Comparison of ENCODE assay signal across 8 mouse cellular contexts in genomic region chr1:38628426-38628825, GRCm38 (mm10). TPM values are rescaled to one million over a fixed set of nuclear protein-coding genes. Genes with fewer than 3 reads are reported as not detected.
DNase-seq lines count a peak whose midpoint lies in the region; ATAC-seq and TF ChIP-seq lines count a peak whose summit lies in the region.

No protein-coding gene starts in this region.

- H3K36me3 ChIP-seq in forebrain, embryonic 12.5 days (replicated peaks): no peaks in the 10 kb centered on the region
- no peaks in the 10 kb centered on the region for H3K36me3 ChIP-seq in limb, embryonic 15.5 days
- H3K36me3 ChIP-seq in thymus, adult 2 months (ENCODE audit: control insufficient read depth, insufficient read depth, low read length): no peaks in the 10 kb centered on the region

- peak overlapping the region; percentile 85 for H3K4me2 ChIP-seq in forebrain, embryonic 12.5 days
- H3K4me2 ChIP-seq in limb, embryonic 15.5 days: peak overlapping the region; percentile 74

- peak overlapping the region; percentile 87 for H3K4me3 ChIP-seq in forebrain, embryonic 12.5 days (replicated peaks)
- H3K4me3 ChIP-seq in limb, embryonic 15.5 days: peak overlapping the region; percentile 81
- no peak overlapping the region for H3K4me3 ChIP-seq in thymus, adult 2 months (ENCODE audit: control insufficient read depth, insufficient read depth, low read length)

- no peaks in the 10 kb centered on the region for H3K9me3 ChIP-seq in forebrain, embryonic 12.5 days
- no peaks in the 10 kb centered on the region for H3K9me3 ChIP-seq in limb, embryonic 15.5 days

- no peak for TF ChIP-seq POLR2A in thymus, adult 2 months (IDR thresholded peaks at IDR 0.05; ENCODE audit: control insufficient read depth, extremely low read depth, insufficient read depth, low read length, poor library complexity)

- H3K27ac ChIP-seq in forebrain, embryonic 12.5 days: peak overlapping the region; percentile 95
- H3K27ac ChIP-seq in limb, embryonic 15.5 days: peak overlapping the region; percentile 93
- H3K27ac ChIP-seq in thymus, adult 2 months (ENCODE audit: control insufficient read depth, insufficient read depth, low read length): no peak overlapping the region

- no peak for TF ChIP-seq CTCF in thymus, adult 2 months (IDR thresholded peaks at IDR 0.05; ENCODE audit: borderline replicate concordance, control insufficient read depth, extremely low read depth, insufficient read depth, low read length, poor library complexity)

- H3K9ac ChIP-seq in forebrain, embryonic 12.5 days: peak overlapping the region; percentile 92
- H3K9ac ChIP-seq in limb, embryonic 15.5 days: no peak overlapping the region

- DNase-seq in layer of hippocampus, postnatal 36 days: peak; percentile 35 to 41
- no peak for DNase-seq in layer of hippocampus, postnatal 25 days (ENCODE audit: extremely low spot score in 1 of 2, low spot score in 1 of 2)
- DNase-seq in cerebellum, postnatal 10 days: peak; percentile 53 to 54
- DNase-seq in thymus, adult 2 months: no peak
- no peak for DNase-seq in layer of hippocampus, adult 11-12 months (ENCODE audit: low spot score)
- DNase-seq in thymus, adult 18-20 months: no peak

- H3K27me3 ChIP-seq in forebrain, embryonic 12.5 days: 0 out of 2 replicates have a peak, but pooled peaks cover 3% of the 10 kb centered on the region
- peaks cover 19% of the 10 kb centered on the region; the same call in 1 of the 2 replicates for H3K27me3 ChIP-seq in limb, embryonic 15.5 days
- no peaks in the 10 kb centered on the region for H3K27me3 ChIP-seq in thymus, adult 2 months (ENCODE audit: control insufficient read depth, insufficient read depth, low read length)

- peaks cover 45% of the 10 kb centered on the region for H3K4me1 ChIP-seq in forebrain, embryonic 12.5 days
- H3K4me1 ChIP-seq in limb, embryonic 15.5 days: peaks cover 41% of the 10 kb centered on the region
- peaks cover 15% of the 10 kb centered on the region for H3K4me1 ChIP-seq in thymus, adult 2 months (replicated peaks; ENCODE audit: control insufficient read depth, insufficient read depth, low read length)

- 18% methylated on average over 8 of the region's 8 CpGs for whole genome bisulfite sequencing in forebrain, embryonic 12.5 days
- WGBS in limb, embryonic 15.5 days: 23% methylated on average over 8 of the region's 8 CpGs
- WGBS in thymus, adult 2 months: 61% methylated on average over 8 of the region's 8 CpGs

- ATAC-seq in forebrain, embryonic 12.5 days (ENCODE audit: low FRiP score): 0 out of 2 replicates have a peak, but pooled peaks have one; percentile 13
- ATAC-seq in limb, embryonic 15.5 days (ENCODE audit: insufficient number of reproducible peaks, low FRiP score, low TSS enrichment, low read depth): no peak

RNA-seq across cellular contexts. Expression of gene Aff3, which starts 36.3 kb away (rescaled TPM):
- 100 to 1,000 TPM in 1 of 2 experiments, 10 to 100 TPM in 1; 99.4 to 119 TPM for total RNA-seq in layer of hippocampus, postnatal 36 days (2021)
- total RNA-seq in layer of hippocampus, postnatal 25 days (2021): 100 to 1,000 TPM in 1 of 2 experiments, 10 to 100 TPM in 1; 97.6 to 113 TPM
- polyA plus RNA-seq in forebrain, embryonic 12.5 days (2016; fragmentation: Nextera tagmentation; extraction: Ambion mirVana): 15.1 and 25.7 TPM in 2 replicates
- polyA plus RNA-seq in limb, embryonic 15.5 days (2015; fragmentation: Nextera tagmentation; extraction: Ambion mirVana): 10.1 and 12.0 TPM in 2 replicates
- polyA plus RNA-seq in thymus, adult 2 months (2012; rRNA removed): 39.6 and 57.2 TPM in 2 replicates

Comparison
In these comparisons a context has a peak if more than half of its experiments do, and no peak if none do; other contexts are left out.
1. DNase-seq: peak in layer of hippocampus, postnatal 36 days (2 of 2) and cerebellum, postnatal 10 days (2 of 2); none in layer of hippocampus, postnatal 25 days (0 of 2), thymus, adult 2 months (single experiment), layer of hippocampus, adult 11-12 months (single experiment) and thymus, adult 18-20 months (0 of 2).